Mouse (Mus musculus) thymus, adult 2 months (tissue): ENCODE measurements around the gene Gm8298. TPM values are rescaled to one million over a fixed set of nuclear protein-coding genes. Genes with fewer than 3 reads are reported as not detected.
"Not testable (repeated sequence)": the region's sequence is repeated elsewhere in the genome, so short reads cannot be mapped to it uniquely, and the experiment has no call there.

Experiments used
- DNase-seq: peaks from one replicate; pipeline ENCODE4 v3.0.0; 2021
- H3K27ac ChIP-seq: fragments of 200-500 bp; 2 replicates; pipeline ENCODE4 v1.5.1; 2012; ENCODE audit warnings: low read length, control low read depth; ENCODE audit not compliant: control insufficient read depth, insufficient read depth
- H3K27me3 ChIP-seq: fragments of 200-500 bp; 2 replicates; pipeline ENCODE4 v1.6.1; 2012; ENCODE audit warnings: mild to moderate bottlenecking, low read length, moderate library complexity, mixed read lengths; ENCODE audit not compliant: control insufficient read depth, insufficient read depth
- H3K36me3 ChIP-seq: fragments of 200-500 bp; 2 replicates; pipeline ENCODE4 v1.6.1; 2012; ENCODE audit warnings: mild to moderate bottlenecking, low read length, moderate library complexity; ENCODE audit not compliant: control insufficient read depth, insufficient read depth
- H3K4me1 ChIP-seq: fragments of 200-500 bp; replicated peaks from 2 replicates; pipeline ENCODE4 v1.6.1; 2012; ENCODE audit warnings: low read length; ENCODE audit not compliant: control insufficient read depth, insufficient read depth
- H3K4me3 ChIP-seq: fragments of 200-500 bp; 2 replicates; pipeline ENCODE4 v1.5.1; 2012; ENCODE audit warnings: mild to moderate bottlenecking, low read length, control low read depth, moderate library complexity; ENCODE audit not compliant: control insufficient read depth, insufficient read depth
- CTCF ChIP-seq: fragments of 200-500 bp; IDR thresholded peaks from 2 replicates; pipeline ENCODE4 v1.5.1; 2012; ENCODE audit warnings: mild to moderate bottlenecking, control low read depth, low read length, moderate library complexity, borderline replicate concordance; ENCODE audit not compliant: control insufficient read depth, poor library complexity, insufficient read depth; ENCODE audit errors: extremely low read depth
- POLR2A ChIP-seq: fragments of 200-500 bp; IDR thresholded peaks from 2 replicates; pipeline ENCODE4 v1.6.1; 2012; ENCODE audit warnings: mild to moderate bottlenecking, low read length, control low read depth, moderate library complexity; ENCODE audit not compliant: control insufficient read depth, poor library complexity, insufficient read depth; ENCODE audit errors: extremely low read depth
- WGBS: fragments of 180-500 bp; shearing (Covaris S2); methylation state at CpG from one replicate; pipeline ENCODE4 v1.1.7; 2018; 5-methylcytosine and 5-hydroxymethylcytosine counted together
- polyA plus RNA-seq: library from polyadenylated mRNA; depleted of rRNA; stranded (reverse); fragments of >200 nt; gene quantifications from 2 replicates; pipeline ENCODE4 v1.2.3, GENCODE M21; 2012; rRNA removed

Gm8298 gene
- polyA plus RNA-seq = not detected in 2 replicates

- Histone ChIP-seq H3K4me1 (no peaks in the 10 kb centered on the region), H3K36me3 (no peaks in the 10 kb centered on the region), H3K27me3 (no peaks in the 10 kb centered on the region), H3K4me3 (no peak within 1 kb of the TSS), H3K27ac (no peak within 1 kb of the TSS)
- TF ChIP-seq POLR2A (no peak), CTCF (no peak)
- 98% methylated on average over 2 of the region's 2 CpGs for WGBS
- no peak for DNase-seq
Observed at GRCm38 (mm10) chr3:59860751-59861150, at the start of gene Gm8298. Gene Gm8298, plus strand, starts transcription at chr3:59861051.

- Histone ChIP-seq H3K4me3 (no peak overlapping the region), H3K27me3 (no peaks in the 10 kb centered on the region), H3K36me3 (no peaks in the 10 kb centered on the region), H3K4me1 (no peaks in the 10 kb centered on the region), H3K27ac (no peak overlapping the region)
- TF ChIP-seq CTCF (no peak), POLR2A (no peak)
- DNase-seq = no peak
Observed at GRCm38 (mm10) chr3:59813169-59813568, 47.7 kb upstream of the Gm8298 start.

GRCm38 (mm10) chr3:59870765-59871164 lies 9.9 kb downstream of the Gm8298 start:
- no peaks in the 10 kb centered on the region for H3K27me3 ChIP-seq
- H3K4me3 ChIP-seq = no peak overlapping the region
- TF ChIP-seq POLR2A (no peak), CTCF (no peak)
- DNase-seq = peak; percentile 24
- H3K4me1 ChIP-seq = no peaks in the 10 kb centered on the region
- H3K36me3 ChIP-seq = no peaks in the 10 kb centered on the region
- WGBS = 31% methylated on average over 2 of the region's 2 CpGs
- H3K27ac ChIP-seq = no peak overlapping the region

GRCm38 (mm10) chr3:59877601-59878000 lies 16.8 kb downstream of the Gm8298 start:
- 87% methylated on average over 1 of the region's 1 CpGs for WGBS
- not testable (repeated sequence) for H3K4me3 ChIP-seq, H3K27me3 ChIP-seq, DNase-seq, H3K4me1 ChIP-seq, H3K27ac ChIP-seq, H3K36me3 ChIP-seq

GRCm38 (mm10) chr3:59879801-59880554 lies 19.1 kb downstream of the Gm8298 start:
- 92% methylated on average over 7 of the region's 7 CpGs for WGBS
- H3K27me3 ChIP-seq = not testable (repeated sequence)

GRCm38 (mm10) chr3:59893276-59893675 lies 32.4 kb downstream of the Gm8298 start:
- Histone ChIP-seq H3K4me3 (no peak overlapping the region), H3K27me3 (no peaks in the 10 kb centered on the region), H3K36me3 (no peaks in the 10 kb centered on the region), H3K27ac (no peak overlapping the region), H3K4me1 (no peaks in the 10 kb centered on the region)
- no peak for TF ChIP-seq CTCF
- DNase-seq = no peak
- WGBS = 71% methylated on average over 2 of the region's 2 CpGs

More at GRCm38 (mm10) chr3:59879801-59880554, 19.1 kb downstream of the Gm8298 start:
- not testable (repeated sequence) for H3K36me3 ChIP-seq, H3K27ac ChIP-seq, H3K4me1 ChIP-seq, H3K4me3 ChIP-seq, DNase-seq

- Histone ChIP-seq H3K36me3 (no peaks in the 10 kb centered on the region), H3K4me1 (no peaks in the 10 kb centered on the region), H3K27ac (no peak within 1 kb of the TSS), H3K27me3 (no peaks in the 10 kb centered on the region), H3K4me3 (no peak within 1 kb of the TSS)
- TF ChIP-seq CTCF (no peak), POLR2A (no peak)
- over 99% methylated on average over 2 of the region's 2 CpGs for WGBS
- DNase-seq = no peak
Observed at GRCm38 (mm10) chr3:59924914-59925313, 64.1 kb downstream of the Gm8298 start, which contains the start of gene C130079G13Rik. Gene C130079G13Rik, plus strand, starts transcription at chr3:59925214.

Other genes starting within 250 kb of the Gm8298 start
- not detected in 2 replicates for gene Gm5538, start 131.3 kb upstream of the Gm8298 start, polyA plus RNA-seq
- gene C130079G13Rik, start 64.2 kb downstream of the Gm8298 start, polyA plus RNA-seq = not detected in 2 replicates
- gene Aadacl2, start 145.7 kb downstream of the Gm8298 start, polyA plus RNA-seq = 0.13 TPM in 1 of 2 replicates, not detected in the other
- 0.89 and 1.1 TPM in 2 replicates for gene Aadac, start 164.7 kb downstream of the Gm8298 start, polyA plus RNA-seq
- gene Sucnr1, start 220.8 kb downstream of the Gm8298 start, polyA plus RNA-seq = 0.41 and 0.67 TPM in 2 replicates